Mouse (Mus musculus) embryonic facial prominence, embryonic 13.5 days (tissue): Measurements from ENCODE around the gene Bpifc. TPM values are rescaled to one million over a fixed set of nuclear protein-coding genes. Genes with fewer than 3 reads are reported as not detected.

Experiments used
- ATAC-seq: fragments of 200-750 bp; cut with Nextera tagmentation; 2 replicates; pipeline ENCODE4 v1.8.0; 2017; ENCODE audit warnings: low read depth; ENCODE audit not compliant: insufficient number of reproducible peaks, insufficient read depth, low FRiP score, low TSS enrichment
- H3K27ac ChIP-seq: fragments of 300-500 bp; sonication (generic); 2 replicates; pipeline ENCODE4 v1.5.1; 2015; ENCODE audit warnings: moderate library complexity, mild to moderate bottlenecking, inconsistent platforms
- H3K27me3 ChIP-seq: fragments of 300-500 bp; sonication (generic); 2 replicates; pipeline ENCODE4 v1.6.1; 2015; ENCODE audit warnings: mild to moderate bottlenecking, inconsistent platforms
- H3K36me3 ChIP-seq: fragments of 300-500 bp; sonication (generic); 2 replicates; pipeline ENCODE4 v1.6.1; 2015; ENCODE audit warnings: mild to moderate bottlenecking, inconsistent platforms
- H3K4me1 ChIP-seq: fragments of 300-500 bp; sonication (generic); 2 replicates; pipeline ENCODE4 v1.6.1; 2015; ENCODE audit warnings: inconsistent platforms
- H3K4me2 ChIP-seq: fragments of 300-500 bp; sonication (generic); 2 replicates; pipeline ENCODE4 v1.6.1; 2015; ENCODE audit warnings: moderate library complexity, mild to moderate bottlenecking, inconsistent platforms
- H3K4me3 ChIP-seq: fragments of 300-500 bp; sonication (generic); 2 replicates; pipeline ENCODE4 v1.5.1; 2015; ENCODE audit warnings: mild to moderate bottlenecking, inconsistent platforms
- H3K9ac ChIP-seq: fragments of 300-500 bp; sonication (generic); 2 replicates; pipeline ENCODE4 v1.6.1; 2015; ENCODE audit warnings: mild to moderate bottlenecking, inconsistent platforms
- H3K9me3 ChIP-seq: fragments of 300-500 bp; sonication (generic); 2 replicates; pipeline ENCODE4 v1.6.1; 2016; ENCODE audit warnings: inconsistent platforms
- WGBS: fragments of 180-500 bp; shearing (Covaris S2); methylation state at CpG from one replicate; pipeline ENCODE4 v1.1.7; 2015; ENCODE audit warnings: mixed read lengths; 5-methylcytosine and 5-hydroxymethylcytosine counted together
- polyA plus RNA-seq: library from polyadenylated mRNA; unstranded; fragments of >200 nt; fragmentation: Nextera tagmentation; extraction: Ambion mirVana; gene quantifications from 2 replicates; pipeline ENCODE4 v1.2.1, GENCODE M21; 2015

Bpifc gene
- polyA plus RNA-seq, 1 experiment from 2014 or later, result 0.52 TPM

GRCm38 (mm10) chr10:85968731-85969130, 43.0 kb downstream of the Bpifc start:
- H3K4me2 ChIP-seq, result no peak overlapping the region
- ATAC-seq, result no peak
- H3K27ac ChIP-seq, result no peak overlapping the region
- H3K9me3 ChIP-seq, result no peaks in the 10 kb centered on the region
- no peaks in the 10 kb centered on the region for H3K4me1 ChIP-seq
- no peaks in the 10 kb centered on the region for H3K36me3 ChIP-seq
- H3K4me3 ChIP-seq, result no peak overlapping the region
- no peak overlapping the region for H3K9ac ChIP-seq
- 38% methylated on average over 2 of the region's 2 CpGs for WGBS
- no peaks in the 10 kb centered on the region for H3K27me3 ChIP-seq

DNA sequence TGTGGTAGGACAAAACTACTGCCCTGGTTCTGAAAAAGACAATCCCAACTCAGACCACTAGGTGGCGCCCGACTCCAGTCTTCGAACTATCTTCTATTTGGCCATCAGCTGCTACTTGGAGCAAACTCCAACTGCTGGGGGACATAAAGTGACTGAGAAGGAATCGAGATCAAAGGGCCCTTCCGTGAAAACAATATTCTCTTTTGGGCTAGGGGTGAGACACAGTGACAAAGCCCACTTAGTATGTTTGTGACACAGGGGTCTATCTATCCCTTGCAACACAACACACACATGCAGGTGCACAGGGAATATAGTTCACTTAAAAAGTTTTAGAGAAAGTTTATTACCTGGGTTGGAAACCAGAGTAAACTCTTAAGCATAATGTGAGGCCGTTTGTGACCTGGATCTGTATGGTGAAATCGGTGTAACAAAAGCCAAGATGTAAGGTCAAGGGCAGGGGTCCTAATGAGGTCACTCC, 43.5 kb downstream of the Bpifc start:
- 12% methylated on average over 7 of the region's 7 CpGs for WGBS
- ATAC-seq, result no peak
- Histone ChIP-seq H3K9ac (0 out of 2 replicates have a peak overlapping the region, but pooled peaks have one; percentile 27), H3K9me3 (no peaks in the 10 kb centered on the region), H3K4me1 (no peaks in the 10 kb centered on the region), H3K27me3 (no peaks in the 10 kb centered on the region), H3K36me3 (no peaks in the 10 kb centered on the region), H3K4me3 (no peak overlapping the region), H3K4me2 (no peak overlapping the region), H3K27ac (no peak overlapping the region)

GRCm38 (mm10) chr10:85967411-85968156, 44.1 kb downstream of the Bpifc start:
- H3K4me2 ChIP-seq, result no peak overlapping the region
- H3K4me1 ChIP-seq, result no peaks in the 10 kb centered on the region
- no peak for ATAC-seq
- H3K9me3 ChIP-seq, result no peaks in the 10 kb centered on the region
- 64% methylated on average over 17 of the region's 17 CpGs for WGBS
- no peaks in the 10 kb centered on the region for H3K36me3 ChIP-seq
- no peaks in the 10 kb centered on the region for H3K27me3 ChIP-seq
- H3K27ac ChIP-seq, result no peak overlapping the region
- H3K9ac ChIP-seq, result 0 out of 2 replicates have a peak overlapping the region, but pooled peaks have one; percentile 27
- no peak overlapping the region for H3K4me3 ChIP-seq

- Histone ChIP-seq H3K36me3 (no peaks in the 10 kb centered on the region), H3K4me1 (no peaks in the 10 kb centered on the region), H3K4me3 (no peak overlapping the region), H3K9ac (no peak overlapping the region), H3K27ac (no peak overlapping the region), H3K4me2 (no peak overlapping the region), H3K9me3 (no peaks in the 10 kb centered on the region), H3K27me3 (no peaks in the 10 kb centered on the region)
- 56% methylated on average over 2 of the region's 2 CpGs for WGBS
- ATAC-seq, result no peak
Observed at GRCm38 (mm10) chr10:85966476-85966875, 45.2 kb downstream of the Bpifc start.

GRCm38 (mm10) chr10:85964316-85964715, 47.4 kb downstream of the Bpifc start:
- ATAC-seq, result no peak
- H3K4me2 ChIP-seq, result no peak overlapping the region
- no peak overlapping the region for H3K4me3 ChIP-seq
- no peaks in the 10 kb centered on the region for H3K4me1 ChIP-seq
- no peak overlapping the region for H3K27ac ChIP-seq
- no peak overlapping the region for H3K9ac ChIP-seq
- WGBS, result 81% methylated on average over 7 of the region's 7 CpGs
- no peaks in the 10 kb centered on the region for H3K27me3 ChIP-seq
- no peaks in the 10 kb centered on the region for H3K9me3 ChIP-seq
- no peaks in the 10 kb centered on the region for H3K36me3 ChIP-seq

- no peaks in the 10 kb centered on the region for H3K27me3 ChIP-seq
- H3K4me2 ChIP-seq, result no peak overlapping the region
- 72% methylated on average over 9 of the region's 9 CpGs for WGBS
- H3K27ac ChIP-seq, result no peak overlapping the region
- no peaks in the 10 kb centered on the region for H3K36me3 ChIP-seq
- no peak overlapping the region for H3K9ac ChIP-seq
- H3K4me3 ChIP-seq, result no peak overlapping the region
- ATAC-seq, result no peak
- no peaks in the 10 kb centered on the region for H3K9me3 ChIP-seq
- H3K4me1 ChIP-seq, result no peaks in the 10 kb centered on the region
Observed at GRCm38 (mm10) chr10:85962897-85963296, 48.8 kb downstream of the Bpifc start.

DNA sequence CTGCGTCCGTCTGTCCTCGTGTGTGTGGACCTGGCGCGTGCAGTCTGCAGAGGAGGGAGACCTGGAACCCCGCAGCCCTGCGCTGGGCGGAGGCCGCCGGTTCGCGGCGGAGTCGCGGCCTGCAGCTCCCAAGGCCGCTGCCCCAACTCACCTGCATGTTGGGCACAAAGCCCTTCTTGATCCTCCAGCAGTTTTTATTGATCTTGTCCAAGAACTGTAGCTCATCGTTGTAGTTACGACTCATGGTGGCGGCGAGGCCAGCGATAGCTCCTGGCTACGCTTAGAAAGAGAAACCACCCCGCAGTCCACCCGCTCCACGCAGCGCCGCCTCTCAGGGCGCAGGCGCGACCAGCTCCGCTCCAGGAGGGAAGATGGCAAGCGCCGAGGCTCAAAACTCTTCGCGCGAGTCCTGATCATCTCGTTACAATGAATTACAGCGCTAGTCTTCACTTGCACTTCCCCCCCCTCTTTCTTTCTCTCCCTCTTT, 54.2 kb downstream of the Bpifc start, which contains the start of gene Rtcb:
Gene Rtcb, minus strand, starts transcription at position 360 of the 487 bp plus-strand sequence.
- peak within 1 kb of the TSS; percentile 99 for H3K4me3 ChIP-seq
- H3K4me1 ChIP-seq, result peaks cover 7% of the 10 kb centered on the region; the same call in 1 of the 2 replicates
- peak within 1 kb of the TSS; percentile 88 for H3K4me2 ChIP-seq
- ATAC-seq, result peak; percentile 84
- H3K9ac ChIP-seq, result peak within 1 kb of the TSS; percentile 96
- H3K9me3 ChIP-seq, result no peaks in the 10 kb centered on the region
- peaks cover 30% of the 10 kb centered on the region for H3K36me3 ChIP-seq
- WGBS, result under 1% methylated on average over 38 of the region's 38 CpGs
- H3K27me3 ChIP-seq, result no peaks in the 10 kb centered on the region
- peak within 1 kb of the TSS; percentile 84 for H3K27ac ChIP-seq

DNA sequence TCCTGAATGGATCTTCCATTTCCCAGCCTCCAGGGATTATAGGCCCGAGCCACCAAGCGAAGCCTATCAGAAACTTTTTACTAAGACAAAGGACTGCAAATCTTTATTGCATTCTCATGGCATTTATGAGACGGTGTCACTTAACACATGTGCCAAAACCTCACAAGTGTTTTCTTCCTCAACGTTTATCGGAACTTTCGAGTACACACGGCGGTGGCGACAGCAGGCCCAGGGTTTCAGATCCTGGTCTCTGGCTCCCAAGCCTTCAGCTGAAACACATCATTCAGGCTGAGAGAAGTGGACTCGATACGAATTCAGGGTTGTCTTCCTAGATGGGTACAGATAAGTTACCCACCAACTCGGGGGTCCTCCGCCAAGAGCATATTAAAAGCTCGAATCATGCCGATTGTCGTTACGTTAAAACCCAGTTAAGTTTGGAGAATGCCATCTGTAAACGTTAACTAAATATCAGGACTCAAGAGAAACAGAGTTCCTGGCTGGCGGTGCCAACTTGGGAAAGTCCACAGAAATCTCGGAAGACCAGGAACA, 54.8 kb downstream of the Bpifc start:
- peak overlapping the region; percentile 84 for H3K27ac ChIP-seq
- peak overlapping the region; percentile 96 for H3K9ac ChIP-seq
- ATAC-seq, result no peak
- no peaks in the 10 kb centered on the region for H3K27me3 ChIP-seq
- peak overlapping the region; percentile 99 for H3K4me3 ChIP-seq
- no peaks in the 10 kb centered on the region for H3K9me3 ChIP-seq
- WGBS, result 5% methylated on average over 20 of the region's 20 CpGs
- H3K4me2 ChIP-seq, result peak overlapping the region; percentile 88
- H3K36me3 ChIP-seq, result peaks cover 36% of the 10 kb centered on the region
- peaks cover 7% of the 10 kb centered on the region; the same call in 1 of the 2 replicates for H3K4me1 ChIP-seq

DNA sequence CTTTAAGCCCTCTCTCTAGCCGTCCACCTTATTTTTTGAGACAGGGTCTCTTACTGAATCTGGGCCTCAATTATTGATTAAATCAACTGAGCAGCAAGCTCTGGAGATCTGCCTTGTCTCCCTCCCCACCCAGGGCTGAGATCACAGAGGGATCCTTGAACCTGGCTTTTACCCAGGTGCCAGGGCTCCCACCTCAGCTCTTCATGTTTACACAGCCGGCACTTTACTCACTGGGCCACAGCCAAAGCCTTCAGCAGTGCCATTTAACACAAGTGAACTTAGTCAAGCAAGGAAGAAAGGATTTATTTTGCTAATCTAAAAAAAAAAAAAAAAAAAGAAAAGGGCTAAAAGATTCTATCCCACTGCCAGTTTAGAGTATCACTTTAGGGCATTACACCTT, 57.3 kb downstream of the Bpifc start:
- WGBS, result 86% methylated on average over 2 of the region's 2 CpGs
- H3K9ac ChIP-seq, result no peak overlapping the region
- no peak for ATAC-seq
- H3K27me3 ChIP-seq, result no peaks in the 10 kb centered on the region
- no peak overlapping the region for H3K27ac ChIP-seq
- H3K4me2 ChIP-seq, result no peak overlapping the region
- peaks cover 58% of the 10 kb centered on the region for H3K36me3 ChIP-seq
- no peaks in the 10 kb centered on the region for H3K9me3 ChIP-seq
- peaks cover 7% of the 10 kb centered on the region; the same call in 1 of the 2 replicates for H3K4me1 ChIP-seq
- H3K4me3 ChIP-seq, result no peak overlapping the region

DNA sequence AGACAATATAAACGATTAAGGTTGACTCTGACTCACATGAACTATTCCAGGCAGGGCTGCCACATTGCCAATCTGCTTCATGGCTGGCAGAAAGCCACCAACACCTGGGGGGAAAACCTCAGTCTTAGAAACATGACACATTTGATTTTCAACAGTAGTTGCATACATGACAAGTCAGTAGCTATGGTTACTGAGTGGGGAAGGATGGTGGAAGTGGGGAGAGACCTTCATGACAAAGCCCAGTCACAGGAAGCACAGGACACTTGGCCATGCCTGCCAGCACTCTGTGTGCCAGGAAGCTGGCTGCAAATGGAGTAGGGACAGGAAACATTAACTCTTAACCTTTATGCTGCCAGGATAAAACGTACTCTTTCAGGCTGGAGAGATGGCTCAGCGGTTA, 58.3 kb downstream of the Bpifc start:
- Histone ChIP-seq H3K36me3 (peaks cover 68% of the 10 kb centered on the region), H3K27me3 (no peaks in the 10 kb centered on the region), H3K9ac (no peak overlapping the region), H3K4me3 (no peak overlapping the region), H3K4me1 (peaks cover 7% of the 10 kb centered on the region; the same call in 1 of the 2 replicates), H3K27ac (no peak overlapping the region), H3K9me3 (no peaks in the 10 kb centered on the region), H3K4me2 (no peak overlapping the region)
- ATAC-seq, result no peak
- 87% methylated on average over 3 of the region's 3 CpGs for WGBS

- Histone ChIP-seq H3K4me1 (peaks cover 7% of the 10 kb centered on the region; the same call in 1 of the 2 replicates), H3K27ac (no peak overlapping the region), H3K27me3 (no peaks in the 10 kb centered on the region), H3K9ac (no peak overlapping the region), H3K9me3 (no peaks in the 10 kb centered on the region), H3K4me2 (no peak overlapping the region), H3K36me3 (peaks cover 81% of the 10 kb centered on the region), H3K4me3 (no peak overlapping the region)
- no peak for ATAC-seq
- WGBS, result 90% methylated on average over 6 of the region's 6 CpGs
Observed at GRCm38 (mm10) chr10:85951765-85952443, 59.8 kb downstream of the Bpifc start.
